Mouse (Mus musculus): ENCODE data around the gene Sgms1. TPM values are rescaled to one million over a fixed set of nuclear protein-coding genes. Genes with fewer than 3 reads are reported as not detected.

The Sgms1 gene
- 101 and 157 TPM in 2 replicates for total RNA-seq (2015; ENCODE audit: low replicate concordance)
- 108 and 137 TPM in 2 replicates for total RNA-seq (2017; ENCODE audit: low replicate concordance)

- no peak for ATAC-seq (replicated peaks; ENCODE audit: low FRiP score, poor library complexity, severe bottlenecking)
Measured at GRCm38 (mm10) chr19:32389001-32389871, at the start of gene Sgms1. TSS of gene Sgms1 (minus strand) at chr19:32389714.

GRCm38 (mm10) chr19:32425856-32426255 lies 36.3 kb upstream of the Sgms1 start:
- no peak for ATAC-seq (replicated peaks; ENCODE audit: low FRiP score, poor library complexity, severe bottlenecking)

GRCm38 (mm10) chr19:32424706-32425105 lies 35.2 kb upstream of the Sgms1 start:
- ATAC-seq (replicated peaks; ENCODE audit: low FRiP score, poor library complexity, severe bottlenecking): no peak; the same call in 1 of the 2 replicates

GRCm38 (mm10) chr19:32419069-32419468 lies 29.6 kb upstream of the Sgms1 start:
- no peak for ATAC-seq (replicated peaks; ENCODE audit: low FRiP score, poor library complexity, severe bottlenecking)

- ATAC-seq (replicated peaks; ENCODE audit: low FRiP score, poor library complexity, severe bottlenecking): no peak
Measured at GRCm38 (mm10) chr19:32416692-32417317, 27.3 kb upstream of the Sgms1 start.

- no peak for ATAC-seq (replicated peaks; ENCODE audit: low FRiP score, poor library complexity, severe bottlenecking)
Measured at GRCm38 (mm10) chr19:32409603-32410360, 20.3 kb upstream of the Sgms1 start.

- ATAC-seq (replicated peaks; ENCODE audit: low FRiP score, poor library complexity, severe bottlenecking): no peak
Measured at GRCm38 (mm10) chr19:32406717-32407116, 17.2 kb upstream of the Sgms1 start.

GRCm38 (mm10) chr19:32404386-32404785 lies 14.9 kb upstream of the Sgms1 start:
- no peak for ATAC-seq (replicated peaks; ENCODE audit: low FRiP score, poor library complexity, severe bottlenecking)

GRCm38 (mm10) chr19:32403834-32404233 lies 14.3 kb upstream of the Sgms1 start:
- ATAC-seq (replicated peaks; ENCODE audit: low FRiP score, poor library complexity, severe bottlenecking): no peak

GRCm38 (mm10) chr19:32398491-32398890 lies 9.0 kb upstream of the Sgms1 start:
- ATAC-seq (replicated peaks; ENCODE audit: low FRiP score, poor library complexity, severe bottlenecking): no peak

- no peak for ATAC-seq (replicated peaks; ENCODE audit: low FRiP score, poor library complexity, severe bottlenecking)
Measured at GRCm38 (mm10) chr19:32396303-32396702, 6.8 kb upstream of the Sgms1 start.

GRCm38 (mm10) chr19:32394825-32395224 lies 5.3 kb upstream of the Sgms1 start:
- no peak for ATAC-seq (replicated peaks; ENCODE audit: low FRiP score, poor library complexity, severe bottlenecking)

GRCm38 (mm10) chr19:32393758-32394450 lies 4.4 kb upstream of the Sgms1 start:
- no peak for ATAC-seq (replicated peaks; ENCODE audit: low FRiP score, poor library complexity, severe bottlenecking)

GRCm38 (mm10) chr19:32393092-32393745 lies 3.7 kb upstream of the Sgms1 start:
- no peak for ATAC-seq (replicated peaks; ENCODE audit: low FRiP score, poor library complexity, severe bottlenecking)

GRCm38 (mm10) chr19:32391441-32391840 lies 1.9 kb upstream of the Sgms1 start:
- ATAC-seq (replicated peaks; ENCODE audit: low FRiP score, poor library complexity, severe bottlenecking): no peak

GRCm38 (mm10) chr19:32390116-32390515 lies 602 bp upstream of the Sgms1 start:
- ATAC-seq (replicated peaks; ENCODE audit: low FRiP score, poor library complexity, severe bottlenecking): no peak

- peak; percentile 63; the same call in 1 of the 2 replicates for ATAC-seq (replicated peaks; ENCODE audit: low FRiP score, poor library complexity, severe bottlenecking)
Measured at GRCm38 (mm10) chr19:32388191-32388921, 1.2 kb downstream of the Sgms1 start.

GRCm38 (mm10) chr19:32387403-32388190 lies 1.9 kb downstream of the Sgms1 start:
- no peak for ATAC-seq (replicated peaks; ENCODE audit: low FRiP score, poor library complexity, severe bottlenecking)

All from erythroid progenitor cell, adult 5-6 weeks (primary cell).